Mouse (Mus musculus) ovary, adult 10 weeks (tissue): ENCODE measurements around the gene Krtap4-6. TPM values are rescaled to one million over a fixed set of nuclear protein-coding genes. Genes with fewer than 3 reads are reported as not detected.

ENCODE experiments used
- polyA plus RNA-seq: library from polyadenylated mRNA; stranded (reverse); fragments of 350-450 nt; fragmentation: Illumina TruSeq; extraction: RNeasy Lipid Tissue Mini Kit (QIAGEN cat#74804); gene quantifications from one replicate; pipeline ENCODE4 v1.2.3, GENCODE M21; 2014

The Krtap4-6 gene
- not detected for polyA plus RNA-seq

GRCm38 (mm10) chr11:99665860-99666259, at the start of gene Krtap4-6:
Gene Krtap4-6 (minus strand): TSS chr11:99665960.

DNA sequence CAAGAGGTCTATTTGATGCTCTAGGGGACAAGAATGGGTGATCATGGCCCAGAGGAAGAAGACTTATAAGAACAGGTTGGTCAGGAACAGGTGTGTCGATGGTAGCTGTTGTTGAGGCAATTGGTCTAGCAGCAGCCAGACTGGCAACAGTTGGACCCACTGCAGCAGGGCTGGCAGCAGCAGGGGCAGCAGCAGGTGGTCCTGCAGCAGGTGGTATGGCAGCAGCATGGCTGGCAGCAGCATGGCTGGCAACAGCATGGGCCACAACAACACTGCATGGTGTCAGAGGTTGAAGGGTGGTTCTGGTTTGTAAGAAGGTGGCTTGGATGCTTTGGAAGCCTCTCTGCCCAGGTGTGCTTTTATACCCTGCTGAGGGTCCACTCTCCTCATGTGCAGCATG, 24.7 kb upstream of the Krtap4-6 start, which contains the start of gene Gm14190:
Gene Gm14190, minus strand, starts transcription at position 278 of the 400 bp plus-strand sequence.

DNA sequence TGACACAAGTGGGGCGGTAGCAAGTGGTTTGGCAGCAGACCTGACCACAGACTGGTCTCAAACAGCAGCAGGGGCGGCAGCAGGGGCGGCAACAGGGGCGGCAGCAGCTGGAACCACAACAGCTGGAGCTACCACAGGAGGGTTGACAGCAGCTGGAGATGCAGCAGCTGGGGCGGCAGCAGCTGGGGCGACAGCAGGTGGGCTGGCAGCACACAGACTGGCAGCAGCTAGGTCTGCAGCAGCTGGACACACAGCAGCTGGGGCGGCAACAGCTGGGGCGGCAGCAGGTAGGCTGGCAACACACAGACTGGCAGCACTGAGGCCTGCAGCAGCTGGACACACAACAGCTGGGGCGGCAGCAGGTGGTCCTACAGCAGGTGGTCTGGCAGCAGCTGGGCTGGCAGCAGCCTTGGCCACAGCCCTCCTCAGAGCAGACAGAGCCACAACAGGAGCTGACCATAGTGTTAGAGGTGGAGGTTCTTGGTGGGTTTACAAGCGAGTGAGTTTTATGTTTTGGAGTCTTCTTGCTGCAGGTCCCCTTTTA, 7.2 kb downstream of the Krtap4-6 start, which contains the start of gene Gm11563:
Gene Gm11563, minus strand, starts transcription at position 494 of the 544 bp plus-strand sequence.

DNA sequence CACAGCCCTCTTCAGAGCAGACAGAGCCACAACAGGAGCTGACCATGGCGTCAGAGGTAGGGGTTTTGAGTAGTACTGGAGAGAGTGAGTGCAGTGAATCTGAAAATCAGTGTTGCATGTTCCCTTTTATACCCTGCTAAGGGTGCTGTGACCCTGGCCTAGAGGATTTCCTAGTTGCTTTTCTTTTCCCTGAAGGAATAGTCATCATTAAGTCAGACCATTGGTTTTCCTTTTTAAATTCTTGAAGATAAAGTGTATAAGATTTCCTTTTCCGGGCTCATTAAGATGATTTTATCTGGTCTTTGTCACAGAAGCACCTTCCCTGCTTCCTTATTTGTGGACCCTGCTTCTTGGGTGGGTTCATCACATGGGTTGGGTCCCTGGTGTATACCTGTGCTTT, 15.6 kb downstream of the Krtap4-6 start, which contains the start of gene Gm11555:
Gene Gm11555, minus strand, starts transcription at position 101 of the 400 bp plus-strand sequence.

DNA sequence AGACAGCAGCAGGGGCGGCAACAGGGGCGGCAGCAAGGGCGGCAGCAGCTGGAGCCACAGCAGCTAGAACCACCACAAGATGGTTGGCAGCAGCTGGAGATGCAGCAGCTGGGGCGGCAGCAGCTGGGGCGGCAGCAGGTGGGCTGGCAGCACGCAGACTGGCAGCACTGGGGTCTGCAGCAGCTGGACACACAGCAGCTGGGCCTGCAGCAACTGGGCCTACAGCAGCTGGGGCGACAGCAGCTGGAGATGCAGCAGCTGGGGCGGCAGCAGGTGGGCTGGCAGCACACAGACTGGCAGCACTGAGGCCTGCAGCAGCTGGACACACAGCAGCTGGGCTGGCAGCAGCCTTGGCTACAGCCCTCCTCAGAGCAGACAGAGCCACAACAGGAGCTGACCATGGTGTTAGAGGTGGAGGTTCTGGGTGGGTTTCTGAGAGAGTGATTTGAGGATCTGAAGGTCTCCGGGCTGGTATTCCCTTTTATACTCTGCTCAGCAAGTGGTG, 22.1 kb downstream of the Krtap4-6 start, which contains the start of gene Krtap4-7:
Gene Krtap4-7, minus strand, starts transcription at position 455 of the 505 bp plus-strand sequence.

GRCm38 (mm10) chr11:99634653-99635134, 31.1 kb downstream of the Krtap4-6 start, which contains the start of gene Krtap4-2:
Gene Krtap4-2 (minus strand): TSS chr11:99635084.

DNA sequence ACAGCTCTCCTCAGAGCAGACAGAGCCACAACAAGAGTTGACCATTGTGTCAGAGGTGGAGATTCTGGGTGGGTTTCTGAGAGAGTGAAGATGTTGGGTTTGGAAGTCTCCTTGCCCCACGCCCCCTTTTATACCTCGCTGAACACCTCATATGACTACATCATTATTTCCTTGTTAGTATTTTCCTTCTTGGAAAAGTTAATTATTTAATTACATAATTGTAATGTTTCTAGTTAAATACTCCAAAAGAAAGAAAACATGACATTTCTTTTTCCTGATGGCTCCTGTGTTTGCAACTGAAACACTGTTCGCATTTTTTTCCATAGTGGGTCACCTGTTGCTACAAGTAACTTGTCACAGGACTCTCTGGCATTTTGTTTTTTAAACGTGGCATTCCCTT, 37.6 kb downstream of the Krtap4-6 start, which contains the start of gene Krtap4-1:
Gene Krtap4-1, minus strand, starts transcription at position 101 of the 400 bp plus-strand sequence.

GRCm38 (mm10) chr11:99620335-99620734, 45.4 kb downstream of the Krtap4-6 start, which contains the start of gene Gm11562:
Gene Gm11562 (minus strand): TSS chr11:99620435.

Other genes starting within 250 kb of the Krtap4-6 start
- gene Krt12, start 243.7 kb downstream of the Krtap4-6 start, polyA plus RNA-seq: not detected
- gene Krt20, start 227.8 kb downstream of the Krtap4-6 start, polyA plus RNA-seq: 3.6 TPM
- 0.29 TPM for gene Krt23, start 172.8 kb downstream of the Krtap4-6 start, polyA plus RNA-seq
- gene Krt39, start 144.6 kb downstream of the Krtap4-6 start, polyA plus RNA-seq: not detected
- not detected for gene Krt40, start 122.8 kb downstream of the Krtap4-6 start, polyA plus RNA-seq
- not detected for gene Krtap3-3, start 115.1 kb downstream of the Krtap4-6 start, polyA plus RNA-seq
- gene Krtap3-2, start 109.1 kb downstream of the Krtap4-6 start, polyA plus RNA-seq: not detected
- not detected for gene Gm11939, start 106.5 kb downstream of the Krtap4-6 start, polyA plus RNA-seq
- gene Krtap3-1, start 99.3 kb downstream of the Krtap4-6 start, polyA plus RNA-seq: not detected
- not detected for gene Krtap1-5, start 84.9 kb downstream of the Krtap4-6 start, polyA plus RNA-seq
- gene Krtap1-4, start 82.3 kb downstream of the Krtap4-6 start, polyA plus RNA-seq: not detected
- gene Krtap1-3, start 74.6 kb downstream of the Krtap4-6 start, polyA plus RNA-seq: not detected
- not detected for gene Krtap9-3, start 67.9 kb downstream of the Krtap4-6 start, polyA plus RNA-seq
- gene Gm11938, start 62.7 kb downstream of the Krtap4-6 start, polyA plus RNA-seq: not detected
- gene Gm11937, start 55.8 kb downstream of the Krtap4-6 start, polyA plus RNA-seq: not detected
- not detected for gene Krtap2-4, start 51.1 kb downstream of the Krtap4-6 start, polyA plus RNA-seq
- not detected for gene Gm11562, start 45.5 kb downstream of the Krtap4-6 start, polyA plus RNA-seq
- not detected for gene Krtap4-1, start 37.7 kb downstream of the Krtap4-6 start, polyA plus RNA-seq
- not detected for gene Krtap4-2, start 30.9 kb downstream of the Krtap4-6 start, polyA plus RNA-seq
- not detected for gene Krtap4-7, start 21.9 kb downstream of the Krtap4-6 start, polyA plus RNA-seq
- not detected for gene Gm11555, start 15.7 kb downstream of the Krtap4-6 start, polyA plus RNA-seq
- not detected for gene Gm11563, start 7.0 kb downstream of the Krtap4-6 start, polyA plus RNA-seq
- gene Gm14190, start 24.8 kb upstream of the Krtap4-6 start, polyA plus RNA-seq: not detected
- gene Gm14180, start 68.3 kb upstream of the Krtap4-6 start, polyA plus RNA-seq: not detected
- not detected for gene Gm11595, start 107.0 kb upstream of the Krtap4-6 start, polyA plus RNA-seq
- not detected for gene Krtap4-8, start 114.7 kb upstream of the Krtap4-6 start, polyA plus RNA-seq
- gene Krtap4-9, start 119.2 kb upstream of the Krtap4-6 start, polyA plus RNA-seq: not detected
- not detected for gene Gm11596, start 127.5 kb upstream of the Krtap4-6 start, polyA plus RNA-seq
- not detected for gene Gm11569, start 133.0 kb upstream of the Krtap4-6 start, polyA plus RNA-seq
- gene Gm11554, start 138.5 kb upstream of the Krtap4-6 start, polyA plus RNA-seq: not detected
- gene Krtap4-13, start 143.9 kb upstream of the Krtap4-6 start, polyA plus RNA-seq: not detected
- not detected for gene Gm11564, start 149.7 kb upstream of the Krtap4-6 start, polyA plus RNA-seq
- gene 2300003K06Rik, start 172.1 kb upstream of the Krtap4-6 start, polyA plus RNA-seq: not detected
- not detected for gene Krtap4-16, start 185.6 kb upstream of the Krtap4-6 start, polyA plus RNA-seq
- gene Gm11568, start 192.0 kb upstream of the Krtap4-6 start, polyA plus RNA-seq: not detected
- gene Gm11559, start 198.5 kb upstream of the Krtap4-6 start, polyA plus RNA-seq: not detected
- not detected for gene Krtap9-1, start 207.4 kb upstream of the Krtap4-6 start, polyA plus RNA-seq
- not detected for gene Gm11567, start 213.2 kb upstream of the Krtap4-6 start, polyA plus RNA-seq
- not detected for gene Krtap31-1, start 242.0 kb upstream of the Krtap4-6 start, polyA plus RNA-seq
- gene Gm11565, start 248.8 kb upstream of the Krtap4-6 start, polyA plus RNA-seq: not detected